ENCODE assay signal across 19 mouse cellular contexts in genomic region chr7:96470821-96471220, GRCm38 (mm10).
"Had no signal": no experiment of that assay in that cellular context is flagged by ENCODE, and none has a peak within 500 bp of the region (broad histone marks: within the 10 kb centered on the region; RNA-seq: fewer than 3 reads in every experiment).

No protein-coding gene starts in this region.

- H3K27ac ChIP-seq: kidney, postnatal 0 days; limb, embryonic 10.5 days; limb, embryonic 13.5 days; liver, embryonic 12.5 days; liver, embryonic 15.5 days; lung, embryonic 15.5 days; macrophage; midbrain, embryonic 13.5 days; stomach, postnatal 0 days had no signal

- ATAC-seq: intestine, postnatal 0 days; liver, embryonic 12.5 days; midbrain, embryonic 13.5 days had no signal

- H3K9me3 ChIP-seq: limb, embryonic 10.5 days; limb, embryonic 13.5 days; liver, embryonic 12.5 days; liver, embryonic 15.5 days; lung, embryonic 15.5 days; midbrain, embryonic 13.5 days had no signal

- H3K4me1 ChIP-seq: limb, embryonic 10.5 days; limb, embryonic 13.5 days; liver, embryonic 12.5 days; liver, embryonic 15.5 days; lung, embryonic 15.5 days; midbrain, embryonic 13.5 days had no signal

- H3K4me3 ChIP-seq: limb, embryonic 10.5 days; limb, embryonic 13.5 days; liver, embryonic 12.5 days; liver, embryonic 15.5 days; lung, embryonic 15.5 days; midbrain, embryonic 13.5 days had no signal

- H3K27me3 ChIP-seq: limb, embryonic 13.5 days; liver, embryonic 12.5 days; liver, embryonic 15.5 days; lung, embryonic 15.5 days; midbrain, embryonic 13.5 days had no signal

- H3K36me3 ChIP-seq: limb, embryonic 10.5 days; limb, embryonic 13.5 days; liver, embryonic 12.5 days; liver, embryonic 15.5 days; lung, embryonic 15.5 days; midbrain, embryonic 13.5 days had no signal

- H3K4me2 ChIP-seq: limb, embryonic 13.5 days; liver, embryonic 12.5 days; liver, embryonic 15.5 days; lung, embryonic 15.5 days; midbrain, embryonic 13.5 days had no signal

- DNase-seq: kidney, adult 2 months; kidney, postnatal 25 days; liver; lung, adult 18-20 months; lung, postnatal 10 days; right cerebral cortex, adult 18-20 months; right cerebral cortex, postnatal 14 days; right cerebral cortex, postnatal 4 days; thymus, postnatal 25 days had no signal

- H3K9ac ChIP-seq: limb, embryonic 13.5 days; liver, embryonic 12.5 days; liver, embryonic 15.5 days; lung, embryonic 15.5 days; midbrain, embryonic 13.5 days had no signal
